Mouse (Mus musculus): ENCODE measurements around the gene 4931422A03Rik. TPM values are rescaled to one million over a fixed set of nuclear protein-coding genes. Genes with fewer than 3 reads are reported as not detected.

4931422A03Rik gene
- polyA plus RNA-seq, 1 experiment from 2014 or later: 2.2 TPM

- Histone ChIP-seq H3K27me3 (replicated peaks) (no peaks in the 10 kb centered on the region), H3K9ac (no peak overlapping the region), H3K4me2 (replicated peaks) (no peak overlapping the region), H3K9me3 (no peaks in the 10 kb centered on the region), H3K36me3 (no peaks in the 10 kb centered on the region), H3K4me1 (no peaks in the 10 kb centered on the region), H3K27ac (no peak overlapping the region), H3K4me3 (no peak overlapping the region)
- ATAC-seq (ENCODE audit: low FRiP score, low read depth): no peak
- WGBS: 90% methylated on average over 5 of the region's 5 CpGs
These were observed 69.1 kb downstream of the 4931422A03Rik start for GRCm38 (mm10) chr2:103959066-103959465.

- no peak overlapping the region for H3K27ac ChIP-seq
- H3K4me3 ChIP-seq: no peak overlapping the region
- no peak overlapping the region for H3K4me2 ChIP-seq (replicated peaks)
- H3K9ac ChIP-seq: no peak overlapping the region
- H3K27me3 ChIP-seq (replicated peaks): no peaks in the 10 kb centered on the region
- 80% methylated on average over 3 of the region's 3 CpGs for WGBS
- no peaks in the 10 kb centered on the region for H3K4me1 ChIP-seq
- no peaks in the 10 kb centered on the region for H3K36me3 ChIP-seq
- no peaks in the 10 kb centered on the region for H3K9me3 ChIP-seq
- no peak for ATAC-seq (ENCODE audit: low FRiP score, low read depth)
These were observed 69.5 kb downstream of the 4931422A03Rik start for GRCm38 (mm10) chr2:103958634-103959033.

- no peaks in the 10 kb centered on the region for H3K4me1 ChIP-seq
- no peaks in the 10 kb centered on the region for H3K9me3 ChIP-seq
- no peak within 1 kb of the TSS for H3K27ac ChIP-seq
- H3K27me3 ChIP-seq (replicated peaks): no peaks in the 10 kb centered on the region
- no peak within 1 kb of the TSS for H3K4me2 ChIP-seq (replicated peaks)
- H3K9ac ChIP-seq: no peak within 1 kb of the TSS
- H3K4me3 ChIP-seq: no peak within 1 kb of the TSS
- 74% methylated on average over 10 of the region's 10 CpGs for WGBS
- no peaks in the 10 kb centered on the region for H3K36me3 ChIP-seq
- no peak for ATAC-seq (ENCODE audit: low FRiP score, low read depth)
These were observed 70.3 kb downstream of the 4931422A03Rik start, which contains the start of gene Lmo2 for GRCm38 (mm10) chr2:103957649-103958546. Gene Lmo2 (plus strand): TSS chr2:103957986.

GRCm38 (mm10) chr2:103956867-103957266 is 71.3 kb downstream of the 4931422A03Rik start:
- no peak overlapping the region for H3K4me2 ChIP-seq (replicated peaks)
- no peaks in the 10 kb centered on the region for H3K4me1 ChIP-seq
- no peaks in the 10 kb centered on the region for H3K36me3 ChIP-seq
- WGBS: 89% methylated on average over 6 of the region's 6 CpGs
- no peak for ATAC-seq (ENCODE audit: low FRiP score, low read depth)
- no peaks in the 10 kb centered on the region for H3K9me3 ChIP-seq
- H3K27me3 ChIP-seq (replicated peaks): no peaks in the 10 kb centered on the region
- no peak overlapping the region for H3K27ac ChIP-seq
- H3K9ac ChIP-seq: no peak overlapping the region
- no peak overlapping the region for H3K4me3 ChIP-seq

GRCm38 (mm10) chr2:103955714-103956113 is 72.4 kb downstream of the 4931422A03Rik start:
- Histone ChIP-seq H3K27ac (no peak overlapping the region), H3K36me3 (no peaks in the 10 kb centered on the region), H3K9me3 (no peaks in the 10 kb centered on the region), H3K4me2 (replicated peaks) (no peak overlapping the region), H3K9ac (no peak overlapping the region), H3K27me3 (replicated peaks) (no peaks in the 10 kb centered on the region), H3K4me1 (no peaks in the 10 kb centered on the region), H3K4me3 (no peak overlapping the region)
- ATAC-seq (ENCODE audit: low FRiP score, low read depth): no peak
- WGBS: 80% methylated on average over 3 of the region's 3 CpGs

- WGBS: 96% methylated on average over 6 of the region's 6 CpGs
These were observed 74.9 kb downstream of the 4931422A03Rik start for GRCm38 (mm10) chr2:103953050-103953835.

GRCm38 (mm10) chr2:103947982-103948655 is 80.0 kb downstream of the 4931422A03Rik start:
- no peak for ATAC-seq (ENCODE audit: low FRiP score, low read depth)
- no peak overlapping the region for H3K9ac ChIP-seq
- no peaks in the 10 kb centered on the region for H3K36me3 ChIP-seq
- H3K4me2 ChIP-seq (replicated peaks): no peak overlapping the region
- no peak overlapping the region for H3K27ac ChIP-seq
- no peaks in the 10 kb centered on the region for H3K27me3 ChIP-seq (replicated peaks)
- H3K4me1 ChIP-seq: no peaks in the 10 kb centered on the region
- no peaks in the 10 kb centered on the region for H3K9me3 ChIP-seq
- WGBS: 70% methylated on average over 8 of the region's 8 CpGs
- H3K4me3 ChIP-seq: no peak overlapping the region

More at GRCm38 (mm10) chr2:103953050-103953835, 74.9 kb downstream of the 4931422A03Rik start:
- Histone ChIP-seq H3K4me1 (no peaks in the 10 kb centered on the region), H3K9me3 (no peaks in the 10 kb centered on the region), H3K36me3 (no peaks in the 10 kb centered on the region), H3K9ac (no peak overlapping the region), H3K4me2 (replicated peaks) (no peak overlapping the region), H3K27ac (no peak overlapping the region), H3K4me3 (no peak overlapping the region), H3K27me3 (replicated peaks) (no peaks in the 10 kb centered on the region)
- ATAC-seq (ENCODE audit: low FRiP score, low read depth): no peak

- H3K27me3 ChIP-seq (replicated peaks): no peaks in the 10 kb centered on the region
- 81% methylated on average over 8 of the region's 8 CpGs for WGBS
- no peak for ATAC-seq (ENCODE audit: low FRiP score, low read depth)
- no peak overlapping the region for H3K4me3 ChIP-seq
- no peaks in the 10 kb centered on the region for H3K36me3 ChIP-seq
- no peak overlapping the region for H3K9ac ChIP-seq
- H3K4me2 ChIP-seq (replicated peaks): no peak overlapping the region
- H3K4me1 ChIP-seq: no peaks in the 10 kb centered on the region
- H3K27ac ChIP-seq: no peak overlapping the region
- H3K9me3 ChIP-seq: no peaks in the 10 kb centered on the region
These were observed 81.3 kb downstream of the 4931422A03Rik start for GRCm38 (mm10) chr2:103946892-103947291.

- Histone ChIP-seq H3K9ac (no peak overlapping the region), H3K27me3 (replicated peaks) (no peaks in the 10 kb centered on the region), H3K4me2 (replicated peaks) (no peak overlapping the region), H3K4me1 (no peaks in the 10 kb centered on the region), H3K9me3 (no peaks in the 10 kb centered on the region), H3K4me3 (no peak overlapping the region), H3K36me3 (no peaks in the 10 kb centered on the region), H3K27ac (no peak overlapping the region)
- 79% methylated on average over 5 of the region's 5 CpGs for WGBS
- ATAC-seq (ENCODE audit: low FRiP score, low read depth): no peak
These were observed 82.5 kb downstream of the 4931422A03Rik start for GRCm38 (mm10) chr2:103945571-103946092.

GRCm38 (mm10) chr2:103944859-103945258 is 83.3 kb downstream of the 4931422A03Rik start:
- WGBS: 90% methylated on average over 2 of the region's 2 CpGs
- ATAC-seq (ENCODE audit: low FRiP score, low read depth): no peak
- Histone ChIP-seq H3K4me1 (no peaks in the 10 kb centered on the region), H3K4me3 (no peak overlapping the region), H3K4me2 (replicated peaks) (no peak overlapping the region), H3K27me3 (replicated peaks) (no peaks in the 10 kb centered on the region), H3K9ac (no peak overlapping the region), H3K27ac (no peak overlapping the region), H3K9me3 (no peaks in the 10 kb centered on the region), H3K36me3 (no peaks in the 10 kb centered on the region)

GRCm38 (mm10) chr2:103941085-103941484 is 87.1 kb downstream of the 4931422A03Rik start:
- H3K4me1 ChIP-seq: peaks cover 2% of the 10 kb centered on the region; the same call in 1 of the 2 replicates
- H3K9me3 ChIP-seq: no peaks in the 10 kb centered on the region
- H3K9ac ChIP-seq: no peak overlapping the region
- no peak overlapping the region for H3K4me2 ChIP-seq (replicated peaks)
- 72% methylated on average over 3 of the region's 3 CpGs for WGBS
- no peaks in the 10 kb centered on the region for H3K27me3 ChIP-seq (replicated peaks)
- H3K4me3 ChIP-seq: no peak overlapping the region
- no peaks in the 10 kb centered on the region for H3K36me3 ChIP-seq
- H3K27ac ChIP-seq: no peak overlapping the region
- no peak for ATAC-seq (ENCODE audit: low FRiP score, low read depth)

- no peaks in the 10 kb centered on the region for H3K9me3 ChIP-seq
- no peak overlapping the region for H3K9ac ChIP-seq
- no peak for ATAC-seq (ENCODE audit: low FRiP score, low read depth)
- no peak overlapping the region for H3K27ac ChIP-seq
- peaks cover 8% of the 10 kb centered on the region for H3K4me1 ChIP-seq
- no peaks in the 10 kb centered on the region for H3K27me3 ChIP-seq (replicated peaks)
- no peaks in the 10 kb centered on the region for H3K36me3 ChIP-seq
- no peak overlapping the region for H3K4me2 ChIP-seq (replicated peaks)
- no peak overlapping the region for H3K4me3 ChIP-seq
These were observed 89.2 kb downstream of the 4931422A03Rik start for GRCm38 (mm10) chr2:103939003-103939402.
